Mouse (Mus musculus) midbrain, postnatal 0 days (tissue): ENCODE measurements around the gene Wdr82. TPM values are rescaled to one million over a fixed set of nuclear protein-coding genes. Genes with fewer than 3 reads are reported as not detected.

Experiments
- ATAC-seq: fragments of 200-750 bp; cut with Nextera tagmentation; 2 replicates; pipeline ENCODE4 v1.8.0; 2017; ENCODE audit warnings: moderate number of reproducible peaks, mild to moderate bottlenecking, moderate TSS enrichment, moderate library complexity; ENCODE audit not compliant: low FRiP score
- DNase-seq: peaks from one replicate; pipeline ENCODE4 v3.0.0-alpha.2; 2015; ENCODE audit warnings: low spot score
- H3K27ac ChIP-seq: fragments of 300-500 bp; sonication (generic); 2 replicates; pipeline ENCODE4 v1.5.1; 2014; ENCODE audit warnings: low read depth, mild to moderate bottlenecking, low read length, mixed read lengths
- H3K27me3 ChIP-seq: fragments of 300-500 bp; sonication (generic); 2 replicates; pipeline ENCODE4 v1.6.1; 2014; ENCODE audit warnings: low read length, control low read depth, mixed read lengths; ENCODE audit not compliant: insufficient read depth
- H3K36me3 ChIP-seq: fragments of 300-500 bp; sonication (generic); 2 replicates; pipeline ENCODE4 v1.6.1; 2014; ENCODE audit warnings: low read length, control low read depth, mixed read lengths; ENCODE audit not compliant: insufficient read depth
- H3K4me1 ChIP-seq: fragments of 300-500 bp; sonication (generic); 2 replicates; pipeline ENCODE4 v1.6.1; 2014; ENCODE audit warnings: mild to moderate bottlenecking, control low read depth, antibody characterized with exemption, low read length, mixed read lengths; ENCODE audit not compliant: insufficient read depth
- H3K4me2 ChIP-seq: fragments of 300-500 bp; sonication (generic); 2 replicates; pipeline ENCODE4 v1.6.1; 2014; ENCODE audit warnings: low read depth, mild to moderate bottlenecking, low read length, mixed read lengths; ENCODE audit not compliant: poor library complexity, severe bottlenecking
- H3K4me3 ChIP-seq: fragments of 300-500 bp; sonication (generic); 2 replicates; pipeline ENCODE4 v1.5.1; 2014; ENCODE audit warnings: low read depth, mild to moderate bottlenecking, low read length, moderate library complexity
- H3K9ac ChIP-seq: fragments of 300-500 bp; sonication (generic); replicated peaks from 2 replicates; pipeline ENCODE4 v1.6.1; 2014; ENCODE audit warnings: mild to moderate bottlenecking, low read length, moderate library complexity, mixed read lengths; ENCODE audit not compliant: poor library complexity, severe bottlenecking
- H3K9me3 ChIP-seq: fragments of 300-500 bp; sonication (generic); 2 replicates; pipeline ENCODE4 v1.6.1; 2016; ENCODE audit warnings: low read length, control low read depth
- CTCF ChIP-seq: IDR thresholded peaks from 2 replicates; pipeline ENCODE4 v1.5.1; 2016; ENCODE audit warnings: antibody characterized with exemption, mild to moderate bottlenecking
- WGBS: fragments of 180-500 bp; shearing (Covaris S2); extraction: QIAGEN DNeasy Blood & Tissue Kit; methylation state at CpG from one replicate; pipeline ENCODE4 v1.1.7; 2014; 5-methylcytosine and 5-hydroxymethylcytosine counted together
- polyA plus RNA-seq: library from polyadenylated mRNA; unstranded; fragments of >200 nt; fragmentation: Nextera tagmentation; extraction: Ambion mirVana; gene quantifications from 2 replicates; pipeline ENCODE4 v1.2.1, GENCODE M21; 2015
- total RNA-seq: library from RNA; depleted of rRNA; stranded (reverse); fragments of >200 nt; gene quantifications from 2 replicates; pipeline ENCODE4 v1.2.3, GENCODE M21; 2014

Gene Wdr82
- total and polyA plus RNA-seq, 2 experiments from 2014 or later: 31.7 to 245 TPM

DNA sequence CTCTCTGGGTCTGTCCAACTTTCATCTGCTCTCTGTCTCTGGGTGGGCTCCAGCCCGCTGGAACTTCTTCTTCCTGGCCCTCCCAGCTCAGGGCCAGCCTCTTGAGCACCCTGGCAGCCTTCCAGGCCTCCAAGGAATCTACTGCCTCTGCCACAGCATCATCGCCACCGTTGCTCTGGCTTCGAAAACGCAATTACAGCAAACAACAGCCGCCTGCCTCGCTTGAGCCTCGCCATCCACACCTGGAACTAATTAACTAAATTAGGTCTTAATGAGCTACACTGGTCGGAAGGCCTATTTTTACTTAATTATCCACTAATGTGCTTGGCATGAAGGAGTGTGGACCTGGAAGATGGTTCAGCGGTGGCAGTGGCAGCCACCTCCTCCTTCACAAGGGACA lies 31.0 kb upstream of the Wdr82 start:
- TF ChIP-seq CTCF: no peak
- DNase-seq: peak; percentile 75
- ATAC-seq: no peak

DNA sequence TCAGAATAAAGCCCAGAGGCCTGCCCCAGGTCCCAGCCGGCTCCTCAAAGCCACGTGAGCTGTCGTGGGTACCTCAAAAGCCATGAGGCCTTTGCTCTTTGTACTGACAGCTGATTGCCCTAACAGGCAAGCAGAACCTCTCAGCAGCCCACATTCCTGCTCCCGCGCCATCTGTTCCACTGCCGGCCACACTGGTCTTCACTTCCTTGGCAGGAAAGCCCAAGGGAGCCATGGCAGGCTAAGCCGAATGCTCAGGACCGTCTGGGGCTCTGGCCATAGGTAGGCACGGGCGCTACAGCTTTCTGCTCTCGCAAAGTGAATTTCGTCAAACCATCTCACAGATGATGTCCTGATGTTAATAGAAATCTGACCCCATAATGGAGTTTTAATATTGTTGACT lies 28.8 kb upstream of the Wdr82 start:
- no peak for TF ChIP-seq CTCF
- peak; percentile 55 for DNase-seq
- no peak overlapping the region for H3K4me2 ChIP-seq
- H3K27me3 ChIP-seq: no peaks in the 10 kb centered on the region
- WGBS: 56% methylated on average over 12 of the region's 12 CpGs
- H3K4me1 ChIP-seq: 0 out of 2 replicates have a peak, but pooled peaks cover 2% of the 10 kb centered on the region
- H3K27ac ChIP-seq: no peak overlapping the region
- no peaks in the 10 kb centered on the region for H3K36me3 ChIP-seq
- no peak overlapping the region for H3K4me3 ChIP-seq
- H3K9me3 ChIP-seq: no peaks in the 10 kb centered on the region
- H3K9ac ChIP-seq: no peak overlapping the region
- no peak for ATAC-seq

More for the DNA sequence above, 31.0 kb upstream of the Wdr82 start:
- H3K27ac ChIP-seq: no peak overlapping the region
- WGBS: 45% methylated on average over 10 of the region's 10 CpGs
- no peaks in the 10 kb centered on the region for H3K4me1 ChIP-seq
- H3K27me3 ChIP-seq: no peaks in the 10 kb centered on the region
- no peak overlapping the region for H3K4me2 ChIP-seq
- no peak overlapping the region for H3K9ac ChIP-seq
- no peaks in the 10 kb centered on the region for H3K9me3 ChIP-seq
- no peak overlapping the region for H3K4me3 ChIP-seq
- no peaks in the 10 kb centered on the region for H3K36me3 ChIP-seq

DNA sequence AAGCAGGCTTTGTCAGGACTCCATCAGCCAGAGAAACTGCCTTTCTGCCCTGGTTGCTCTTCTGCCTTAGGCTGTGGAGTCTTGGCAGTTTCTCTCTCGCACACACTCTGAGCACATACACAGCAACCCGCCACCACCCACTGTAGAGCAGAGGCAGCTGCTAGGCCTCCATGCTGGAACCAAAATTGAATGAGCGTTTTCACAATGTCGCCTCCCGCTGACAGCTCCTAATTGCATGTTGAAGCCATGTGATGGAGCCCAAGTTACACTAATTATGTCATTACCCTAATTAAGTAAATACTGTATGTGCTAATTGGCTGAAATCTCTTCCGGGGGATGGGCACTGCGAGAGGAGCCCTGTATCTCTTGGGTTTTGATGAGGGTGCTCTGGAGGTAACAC lies 26.6 kb upstream of the Wdr82 start:
- Histone ChIP-seq H3K9me3 (no peaks in the 10 kb centered on the region), H3K27me3 (no peaks in the 10 kb centered on the region), H3K9ac (no peak overlapping the region), H3K36me3 (no peaks in the 10 kb centered on the region), H3K27ac (no peak overlapping the region), H3K4me3 (no peak overlapping the region), H3K4me1 (peaks cover 8% of the 10 kb centered on the region; the same call in 1 of the 2 replicates), H3K4me2 (no peak overlapping the region)
- WGBS: 74% methylated on average over 7 of the region's 7 CpGs
- ATAC-seq (no peak), DNase-seq (peak; percentile 53)
- no peak for TF ChIP-seq CTCF

DNA sequence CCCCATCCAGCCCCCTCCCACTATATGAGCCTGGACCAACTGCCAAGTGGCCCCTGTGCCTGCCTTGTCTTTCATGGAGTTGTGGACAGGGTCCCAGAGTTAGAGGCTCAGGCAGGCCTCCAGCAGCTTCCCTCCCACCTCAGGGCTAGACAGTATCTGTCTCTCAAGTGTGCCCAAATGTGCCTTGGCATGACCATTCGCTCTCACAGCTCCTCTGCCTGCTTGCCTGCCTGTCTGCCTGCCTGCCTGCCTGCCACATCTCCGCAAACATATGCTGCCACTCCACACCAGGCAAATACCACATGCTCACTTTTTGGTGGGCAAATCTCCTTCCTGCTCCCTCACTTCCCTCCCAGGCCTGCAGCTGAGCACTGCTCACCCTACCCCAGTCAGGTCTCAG lies 25.1 kb upstream of the Wdr82 start:
- no peak for TF ChIP-seq CTCF
- H3K36me3 ChIP-seq: no peaks in the 10 kb centered on the region
- no peaks in the 10 kb centered on the region for H3K27me3 ChIP-seq
- no peak overlapping the region for H3K27ac ChIP-seq
- H3K4me3 ChIP-seq: no peak overlapping the region
- H3K9me3 ChIP-seq: no peaks in the 10 kb centered on the region
- no peak overlapping the region for H3K4me2 ChIP-seq
- DNase-seq (peak; percentile 27), ATAC-seq (no peak)
- 69% methylated on average over 2 of the region's 2 CpGs for WGBS
- H3K9ac ChIP-seq: no peak overlapping the region
- peaks cover 17% of the 10 kb centered on the region for H3K4me1 ChIP-seq

DNA sequence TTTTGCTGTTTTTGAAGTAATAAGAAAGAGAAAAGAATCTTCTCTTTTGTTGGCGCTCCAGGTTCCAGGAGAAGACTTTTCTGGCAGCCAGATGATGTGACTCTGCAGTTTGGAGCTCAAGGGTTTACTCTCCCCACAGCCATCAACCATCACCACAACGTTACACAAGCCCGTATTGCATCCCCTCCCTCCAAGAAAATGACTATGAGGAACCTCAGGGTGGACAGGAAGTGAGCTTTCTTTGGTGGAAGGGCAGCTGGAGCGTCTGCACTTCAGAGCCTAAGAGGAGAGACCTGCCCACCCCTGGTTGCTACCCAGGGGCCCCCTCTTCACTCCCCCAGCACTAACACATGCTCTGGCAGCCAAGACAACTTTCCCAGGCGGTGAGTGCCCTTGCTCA lies 23.4 kb upstream of the Wdr82 start:
- DNase-seq (no peak), ATAC-seq (0 out of 2 replicates have a peak, but pooled peaks have one; percentile 3)
- 25% methylated on average over 5 of the region's 5 CpGs for WGBS
- Histone ChIP-seq H3K4me1 (peaks cover 17% of the 10 kb centered on the region), H3K27me3 (no peaks in the 10 kb centered on the region), H3K9me3 (no peaks in the 10 kb centered on the region), H3K4me2 (peak overlapping the region; percentile 83), H3K4me3 (peak overlapping the region; percentile 76), H3K9ac (peak overlapping the region; percentile 93), H3K36me3 (peaks cover under 1% of the 10 kb centered on the region; the same call in 1 of the 2 replicates), H3K27ac (peak overlapping the region; percentile 97)
- no peak for TF ChIP-seq CTCF

DNA sequence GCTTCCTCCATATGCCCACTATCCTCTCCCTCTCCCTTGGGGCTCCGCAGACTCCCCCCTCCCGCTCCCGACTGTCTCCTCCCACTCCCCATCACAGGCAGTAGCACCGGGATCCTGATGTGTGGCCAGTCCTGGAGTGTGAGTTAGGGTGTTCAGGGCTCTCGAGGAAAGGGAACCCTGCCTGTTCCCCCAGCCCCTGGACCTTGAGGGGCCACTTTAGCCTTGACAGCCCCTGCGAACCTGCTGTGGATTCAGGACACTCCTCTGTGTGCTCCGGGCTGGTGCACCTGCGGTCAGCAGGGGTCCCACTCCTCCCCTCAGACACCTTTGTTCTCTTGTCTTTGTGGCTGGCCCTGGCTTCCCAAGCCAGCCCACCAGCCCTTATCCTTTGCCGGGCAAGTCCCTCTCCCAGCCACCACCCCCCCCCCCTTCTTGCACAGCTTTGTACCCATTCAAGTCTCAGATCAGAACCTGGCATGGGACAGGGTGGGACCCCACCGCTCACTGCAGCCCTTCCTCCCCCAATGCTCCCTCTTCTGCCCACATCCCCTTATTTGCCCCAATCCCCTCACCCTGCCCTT lies 22.8 kb upstream of the Wdr82 start:
- Histone ChIP-seq H3K4me2 (peak overlapping the region; percentile 83), H3K4me1 (peaks cover 17% of the 10 kb centered on the region), H3K27ac (peak overlapping the region; percentile 97), H3K4me3 (peak overlapping the region; percentile 76), H3K27me3 (no peaks in the 10 kb centered on the region), H3K36me3 (peaks cover 5% of the 10 kb centered on the region), H3K9me3 (no peaks in the 10 kb centered on the region), H3K9ac (peak overlapping the region; percentile 93)
- ATAC-seq: peak; percentile 54
- WGBS: 2% methylated on average over 10 of the region's 10 CpGs
- peak; percentile 36; the same call in 1 of the 2 replicates for TF ChIP-seq CTCF
- DNase-seq: peak; percentile 30
